Mouse (Mus musculus): ENCODE results near the gene Pithd1.
A peak's percentile ranks its signal among the peaks of the same experiment; 100 is the strongest.

Gene Pithd1

GRCm38 (mm10) chr4:135986943-135987710 is at the start of gene Pithd1:
Pithd1 (minus strand) TSS chr4:135987264.
- DNase-seq = peak; percentile 99

- DNase-seq = no peak
Measured at GRCm38 (mm10) chr4:136035078-136035477, 48.0 kb upstream of the Pithd1 start.

GRCm38 (mm10) chr4:136033231-136033630 is 46.2 kb upstream of the Pithd1 start:
- no peak for DNase-seq

DNA sequence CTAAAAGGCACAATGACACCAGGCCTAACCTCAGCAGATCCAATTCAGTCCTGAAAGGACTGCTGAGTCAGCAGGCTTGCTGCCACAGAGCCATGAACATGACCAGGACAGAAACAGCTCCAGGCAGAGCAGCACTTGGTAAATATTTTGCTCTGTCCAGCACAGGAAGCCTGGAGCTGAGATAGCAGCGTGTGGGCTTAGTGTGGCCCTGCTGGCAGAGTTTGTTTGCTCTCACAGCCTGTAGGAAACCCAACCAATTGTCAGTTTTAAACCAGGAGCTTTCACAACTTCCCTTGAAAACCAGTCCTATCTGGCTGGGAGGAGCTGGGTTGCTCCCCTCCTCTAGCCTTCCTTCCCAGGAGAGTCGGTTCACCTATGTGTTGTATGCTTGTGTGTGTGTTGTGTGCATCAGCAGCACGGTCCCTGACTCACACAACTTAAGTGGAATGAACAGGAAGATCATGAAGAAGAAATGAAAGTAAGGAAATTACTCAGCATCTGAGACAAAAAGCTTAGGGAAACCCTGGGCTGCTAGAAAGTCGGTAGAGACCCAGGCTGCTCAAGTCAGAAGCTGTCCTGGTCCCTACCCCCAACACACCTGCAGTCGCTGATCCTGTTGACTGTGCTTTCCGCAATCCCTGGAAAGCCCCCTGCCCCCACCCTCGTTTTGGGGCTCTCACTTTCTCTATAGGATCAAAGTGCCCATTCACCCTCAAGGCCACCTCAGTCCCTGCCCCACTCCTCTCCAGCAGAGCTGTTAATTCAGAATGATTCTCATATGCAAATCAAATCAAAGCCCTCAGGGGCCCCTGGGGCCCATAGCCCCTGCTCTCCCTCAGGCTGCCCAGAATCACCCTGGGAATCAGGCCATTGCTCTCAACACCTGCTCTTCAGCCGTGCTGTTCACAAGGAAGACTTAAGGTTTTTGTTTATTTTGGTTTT is 44.2 kb upstream of the Pithd1 start:
- DNase-seq = peak; percentile 97

- no peak for DNase-seq
Measured at GRCm38 (mm10) chr4:136028689-136029088, 41.6 kb upstream of the Pithd1 start.

GRCm38 (mm10) chr4:136028132-136028564 is 41.1 kb upstream of the Pithd1 start:
- no peak for DNase-seq

DNA sequence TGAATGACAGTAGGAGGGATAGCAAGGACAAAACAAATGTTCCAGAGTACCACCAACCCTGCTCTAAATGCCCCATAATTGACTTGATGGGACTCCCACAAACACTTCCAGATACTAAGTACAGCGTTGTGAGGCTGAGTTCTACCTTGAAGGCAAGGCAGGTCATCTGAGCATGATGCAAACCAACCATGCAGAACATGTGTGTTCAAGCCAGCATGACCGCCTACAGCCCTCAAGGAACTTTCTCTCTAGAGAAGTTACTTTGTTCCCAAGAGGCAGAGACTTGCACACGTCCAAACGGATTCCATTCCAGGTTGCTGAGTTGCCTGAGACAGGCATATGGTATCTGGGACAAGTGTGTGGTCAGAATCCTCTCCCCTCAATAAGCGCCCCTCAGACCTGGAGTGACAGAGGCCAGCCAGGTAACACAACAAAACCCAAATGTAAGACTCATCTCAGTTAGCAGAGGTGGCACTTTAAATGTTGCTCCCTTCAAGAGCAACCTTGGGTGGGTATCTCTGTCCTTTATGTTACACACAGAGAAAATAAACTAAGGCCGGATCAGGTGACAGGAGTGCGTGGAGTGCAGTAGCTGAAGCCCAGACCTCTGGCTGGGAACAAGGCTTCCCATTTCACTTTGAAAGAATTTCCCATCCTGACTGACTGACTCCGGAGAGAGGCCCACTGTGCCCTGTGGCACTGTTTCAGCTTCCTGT is 40.5 kb upstream of the Pithd1 start:
- no peak for DNase-seq

GRCm38 (mm10) chr4:136025350-136025749 is 38.3 kb upstream of the Pithd1 start:
- no peak for DNase-seq

GRCm38 (mm10) chr4:136022924-136023323 is 35.9 kb upstream of the Pithd1 start:
- DNase-seq = peak; percentile 89

GRCm38 (mm10) chr4:136021549-136022047 is 34.5 kb upstream of the Pithd1 start, which contains the start of gene Eloa:
Eloa (minus strand) TSS chr4:136021763.
- peak; percentile 100 for DNase-seq

GRCm38 (mm10) chr4:136020743-136021548 is 33.9 kb upstream of the Pithd1 start:
- DNase-seq = peak; percentile 91

DNA sequence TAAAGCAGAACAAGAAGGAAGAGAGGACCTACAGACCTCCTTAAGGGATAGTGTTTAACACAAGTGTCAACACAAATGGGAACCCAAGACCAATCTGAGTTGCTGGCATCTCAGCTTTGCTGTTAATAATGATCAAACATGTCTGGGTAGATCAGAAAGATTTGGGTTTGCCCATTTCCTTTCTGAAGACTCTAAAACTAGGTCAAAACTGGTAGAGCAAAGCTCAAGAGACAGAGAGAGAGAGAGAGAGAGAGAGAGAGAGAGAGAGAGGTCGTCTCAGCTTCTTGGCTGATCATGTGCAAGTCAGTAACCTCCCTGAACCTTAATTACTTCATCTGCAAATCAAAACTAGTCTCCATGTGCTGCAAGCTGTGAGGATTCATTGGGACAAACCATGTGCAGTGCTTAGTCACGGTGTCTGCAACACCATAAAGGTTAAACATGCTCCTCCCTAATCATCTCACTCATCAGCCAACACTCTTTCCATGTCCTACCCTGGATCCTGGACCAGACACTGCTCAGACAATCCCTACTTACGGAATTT is 29.1 kb upstream of the Pithd1 start:
- no peak for DNase-seq

GRCm38 (mm10) chr4:136010586-136010985 is 23.5 kb upstream of the Pithd1 start:
- DNase-seq = no peak

DNA sequence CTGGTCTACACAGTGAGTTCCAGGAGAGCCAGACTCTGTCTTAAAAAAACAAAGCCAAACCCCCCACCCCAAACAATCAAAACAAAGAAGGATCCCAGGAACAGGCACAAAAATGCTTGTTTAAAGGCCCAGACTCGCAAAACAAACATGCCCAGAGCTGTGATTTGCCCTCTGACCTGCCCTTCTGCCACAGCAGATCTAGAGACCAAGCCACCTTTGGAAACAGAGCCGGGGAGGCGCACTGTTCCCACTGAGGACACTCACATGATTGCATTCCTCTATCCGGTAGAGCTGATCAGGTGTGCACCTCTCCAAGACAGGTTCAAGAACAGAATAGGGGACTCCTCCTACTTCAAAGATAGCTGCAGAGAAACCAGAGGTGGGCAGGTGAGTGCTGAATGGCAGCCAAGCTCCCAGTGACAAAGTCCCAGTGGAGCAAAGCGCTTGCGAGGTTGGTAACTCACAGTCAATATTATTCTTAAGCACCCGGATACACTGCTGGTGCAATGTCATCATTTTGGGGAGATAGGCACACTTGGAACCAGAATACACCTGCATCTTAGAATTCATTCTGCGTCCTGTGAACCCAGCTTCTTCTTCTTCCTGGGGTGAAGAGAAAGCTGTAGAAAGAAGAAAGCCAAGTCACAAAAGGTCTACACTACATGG is 21.9 kb upstream of the Pithd1 start:
- DNase-seq = no peak

GRCm38 (mm10) chr4:136006821-136007220 is 19.8 kb upstream of the Pithd1 start:
- no peak for DNase-seq

DNA sequence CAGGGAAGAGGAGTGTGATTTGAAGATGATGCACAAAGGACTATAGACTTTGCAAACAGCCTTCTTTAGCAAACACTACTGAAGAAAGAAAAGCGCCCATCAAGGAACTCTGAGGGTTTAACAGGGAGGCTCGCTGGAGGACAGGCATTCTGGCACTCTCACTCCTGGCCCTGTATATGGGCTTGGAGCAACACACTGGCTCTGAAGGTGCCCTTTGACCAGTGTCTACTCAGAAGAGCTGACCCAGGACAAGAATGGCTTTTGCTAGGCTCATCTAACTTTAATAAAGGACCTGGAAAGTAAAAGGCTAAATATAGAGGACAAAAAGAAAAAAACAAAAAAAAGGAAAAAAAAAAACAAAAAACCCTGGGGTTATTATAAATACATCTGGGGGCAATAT is 17.9 kb upstream of the Pithd1 start:
- DNase-seq = no peak

- no peak for DNase-seq
Measured at GRCm38 (mm10) chr4:136004107-136004675, 17.1 kb upstream of the Pithd1 start.

DNA sequence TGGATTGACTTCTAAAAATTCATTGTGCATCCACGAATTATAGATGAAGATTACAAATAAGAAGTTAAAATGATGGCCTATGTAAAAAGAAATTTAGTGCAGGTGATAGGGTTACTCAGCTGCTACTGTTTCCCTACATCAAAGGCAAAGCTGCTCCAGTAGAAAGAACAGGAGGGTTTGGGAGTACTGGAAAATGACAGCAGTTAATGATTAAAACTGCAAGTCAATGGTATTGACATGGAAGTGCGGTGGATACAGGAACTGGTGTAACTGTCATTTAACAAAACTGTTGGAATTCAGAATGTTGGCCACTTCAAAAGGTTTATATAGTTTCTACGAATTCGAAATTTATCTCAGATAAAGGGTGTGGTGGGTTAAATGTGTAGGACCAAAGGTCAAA is 8.1 kb upstream of the Pithd1 start:
- no peak for DNase-seq

- no peak for DNase-seq
Measured at GRCm38 (mm10) chr4:135993941-135994340, 6.9 kb upstream of the Pithd1 start.

- peak; percentile 90 for DNase-seq
Measured at GRCm38 (mm10) chr4:135987714-135988113, 650 bp upstream of the Pithd1 start.
